ENCODE assay signal across 15 mouse cellular contexts in genomic region chr7:106440900-106441506, GRCm38 (mm10).
DNase-seq lines count a peak whose midpoint lies in the region; ATAC-seq and TF ChIP-seq lines count a peak whose summit lies in the region.
"Had no signal": no experiment of that assay in that cellular context is flagged by ENCODE, and none has a peak within 500 bp of the region (broad histone marks: within the 10 kb centered on the region; RNA-seq: fewer than 3 reads in every experiment).

No protein-coding gene starts in this region.

- dilution Hi-C loops in CH12.LX (cut with MboI; ENCODE audit: extremely low pct_ligation_motif_present, extremely low pct_unique_long_range_greater_than_20kb, low sequenced_read_pairs) = no loop called here

- H3K36me3 ChIP-seq in kidney, embryonic 14.5 days (ENCODE audit: control insufficient read depth, insufficient read depth, low read length) = no peaks in the 10 kb centered on the region
- no peaks in the 10 kb centered on the region for H3K36me3 ChIP-seq in CH12.LX (replicated peaks in 1 of 2; ENCODE audit: control insufficient read depth in 1 of 2, insufficient read depth in 1 of 2, low read length in 1 of 2)
- H3K36me3 ChIP-seq in kidney, postnatal 0 days (ENCODE audit: insufficient read depth, low read length) = no peaks in the 10 kb centered on the region
- no peaks in the 10 kb centered on the region for H3K36me3 ChIP-seq in midbrain, embryonic 10.5 days
- no peaks in the 10 kb centered on the region for H3K36me3 ChIP-seq in hindbrain, postnatal 0 days (ENCODE audit: insufficient read depth, low read length)
- H3K36me3 ChIP-seq: embryonic facial prominence, embryonic 13.5 days had no signal

- no peak for TF ChIP-seq RAD21 in CH12.LX (IDR thresholded peaks at IDR 0.05; ENCODE audit: low read depth, low read length)

- H3K4me2 ChIP-seq in kidney, embryonic 14.5 days (replicated peaks; ENCODE audit: low read depth, low read length) = no peak overlapping the region
- peak overlapping the region; percentile 61 for H3K4me2 ChIP-seq in CH12.LX (ENCODE audit: insufficient read depth, low read depth, poor library complexity, severe bottlenecking)
- no peak overlapping the region for H3K4me2 ChIP-seq in kidney, postnatal 0 days (ENCODE audit: low read length)
- no peak overlapping the region for H3K4me2 ChIP-seq in hindbrain, postnatal 0 days (ENCODE audit: low read depth, low read length)
- H3K4me2 ChIP-seq: embryonic facial prominence, embryonic 13.5 days; forebrain, embryonic 13.5 days had no signal

- no peaks in the 10 kb centered on the region for H3K9me3 ChIP-seq in kidney, embryonic 14.5 days (ENCODE audit: control insufficient read depth, low read length)
- H3K9me3 ChIP-seq in CH12.LX (replicated peaks; ENCODE audit: low read length) = no peaks in the 10 kb centered on the region
- no peaks in the 10 kb centered on the region for H3K9me3 ChIP-seq in kidney, postnatal 0 days (replicated peaks; ENCODE audit: low read length)
- no peaks in the 10 kb centered on the region; the same call in 1 of the 2 replicates for H3K9me3 ChIP-seq in midbrain, embryonic 10.5 days (replicated peaks)
- no peaks in the 10 kb centered on the region for H3K9me3 ChIP-seq in hindbrain, postnatal 0 days (ENCODE audit: low read length)
- H3K9me3 ChIP-seq: embryonic facial prominence, embryonic 13.5 days had no signal

- no peak for TF ChIP-seq EP300 in CH12.LX (IDR thresholded peaks at IDR 0.05; ENCODE audit: low read length)

- H3K9ac ChIP-seq in kidney, embryonic 14.5 days (ENCODE audit: low read depth, low read length) = no peak overlapping the region
- no peak overlapping the region for H3K9ac ChIP-seq in CH12.LX (ENCODE audit: insufficient read depth, low read depth)
- H3K9ac ChIP-seq in kidney, postnatal 0 days (ENCODE audit: low read depth, low read length) = no peak overlapping the region
- no peak overlapping the region for H3K9ac ChIP-seq in hindbrain, postnatal 0 days (replicated peaks; ENCODE audit: low read length)
- H3K9ac ChIP-seq: embryonic facial prominence, embryonic 13.5 days; forebrain, embryonic 13.5 days had no signal

- no peak for ATAC-seq in kidney, embryonic 14.5 days (ENCODE audit: low FRiP score, low TSS enrichment)
- no peak for ATAC-seq in kidney, postnatal 0 days (replicated peaks; ENCODE audit: low FRiP score, low read depth)
- no peak for ATAC-seq in hindbrain, postnatal 0 days
- ATAC-seq: forebrain, embryonic 13.5 days had no signal

- H3K27ac ChIP-seq in kidney, embryonic 14.5 days (ENCODE audit: low read depth, low read length) = no peak overlapping the region
- no peak overlapping the region for H3K27ac ChIP-seq in CH12.LX (ENCODE audit: insufficient read depth, low read depth)
- H3K27ac ChIP-seq in kidney, postnatal 0 days = no peak overlapping the region
- no peak overlapping the region for H3K27ac ChIP-seq in midbrain, embryonic 10.5 days (replicated peaks)
- no peak overlapping the region for H3K27ac ChIP-seq in hindbrain, postnatal 0 days
- H3K27ac ChIP-seq: embryonic facial prominence, embryonic 13.5 days; forebrain, embryonic 13.5 days had no signal

- H3K4me1 ChIP-seq in kidney, embryonic 14.5 days (ENCODE audit: control insufficient read depth, insufficient read depth, low read length) = no peaks in the 10 kb centered on the region
- H3K4me1 ChIP-seq in CH12.LX (ENCODE audit: control insufficient read depth in 1 of 2, insufficient read depth in 2 of 2) = peaks cover 3 to 22% of the 10 kb centered on the region in 2 experiments; a peak in 3 of 4 replicates
- no peaks in the 10 kb centered on the region for H3K4me1 ChIP-seq in kidney, postnatal 0 days (replicated peaks; ENCODE audit: insufficient read depth, low read length)
- H3K4me1 ChIP-seq in midbrain, embryonic 10.5 days = no peaks in the 10 kb centered on the region
- H3K4me1 ChIP-seq in hindbrain, postnatal 0 days (ENCODE audit: insufficient read depth, low read length) = no peaks in the 10 kb centered on the region
- H3K4me1 ChIP-seq: embryonic facial prominence, embryonic 13.5 days; forebrain, embryonic 13.5 days had no signal

- no peaks in the 10 kb centered on the region for H3K79me2 ChIP-seq in CH12.LX (replicated peaks; ENCODE audit: control insufficient read depth, extremely low read depth, insufficient read depth, poor library complexity, severe bottlenecking)

- H3K27me3 ChIP-seq in kidney, embryonic 14.5 days (ENCODE audit: control insufficient read depth, insufficient read depth, low read length) = no peaks in the 10 kb centered on the region
- no peaks in the 10 kb centered on the region for H3K27me3 ChIP-seq in CH12.LX (replicated peaks)
- no peaks in the 10 kb centered on the region for H3K27me3 ChIP-seq in kidney, postnatal 0 days (ENCODE audit: insufficient read depth, low read length)
- H3K27me3 ChIP-seq in midbrain, embryonic 10.5 days (ENCODE audit: low read depth, poor library complexity, severe bottlenecking) = no peaks in the 10 kb centered on the region
- H3K27me3 ChIP-seq in hindbrain, postnatal 0 days (ENCODE audit: insufficient read depth, low read length) = no peaks in the 10 kb centered on the region
- H3K27me3 ChIP-seq: embryonic facial prominence, embryonic 13.5 days; forebrain, embryonic 13.5 days had no signal

- TF ChIP-seq POLR2A in CH12.LX (IDR thresholded peaks at IDR 0.05; ENCODE audit: low read depth, low read length) = no peak

- no peak for TF ChIP-seq CTCF in CH12.LX (conservative IDR thresholded peaks at IDR 0.05 in 1 of 2, IDR thresholded peaks at IDR 0.05 in 1 of 2; ENCODE audit: low read depth in 2 of 2, low read length in 2 of 2)
- no peak for TF ChIP-seq CTCF in kidney, postnatal 0 days (IDR thresholded peaks at IDR 0.05; ENCODE audit: low read depth)
- no peak for TF ChIP-seq CTCF in hindbrain, postnatal 0 days (IDR thresholded peaks at IDR 0.05; ENCODE audit: low read depth)

- DNase-seq in kidney, adult 11 months = peak; percentile 13
- DNase-seq in 416B (ENCODE audit: low read depth) = peak; percentile 77
- peak; percentile 7 for DNase-seq in CH12.LX (ENCODE audit: extremely low read depth)
- peak; percentile 8 for DNase-seq in kidney, postnatal 0 days (ENCODE audit: low spot score)
- DNase-seq in midbrain, embryonic 10.5 days (ENCODE audit: low spot score) = no peak
- no peak for DNase-seq in hindbrain, postnatal 0 days (ENCODE audit: low spot score)
- no peak for DNase-seq in urinary bladder, postnatal 14 days (ENCODE audit: low spot score)
- DNase-seq: cerebellum, adult 9-11 months; gastrocnemius, postnatal 14 days; heart, postnatal 4 days; lung, postnatal 10 days had no signal

- H3K4me3 ChIP-seq in kidney, embryonic 14.5 days (ENCODE audit: low read length) = no peak overlapping the region
- H3K4me3 ChIP-seq in CH12.LX (replicated peaks in 1 of 3; ENCODE audit: low read depth in 2 of 3, low read length in 2 of 3, poor library complexity in 1 of 3) = no peak overlapping the region
- no peak overlapping the region for H3K4me3 ChIP-seq in kidney, postnatal 0 days (replicated peaks; ENCODE audit: low read depth, low read length)
- H3K4me3 ChIP-seq in midbrain, embryonic 10.5 days = no peak overlapping the region
- no peak overlapping the region for H3K4me3 ChIP-seq in hindbrain, postnatal 0 days (ENCODE audit: low read length)
- H3K4me3 ChIP-seq: embryonic facial prominence, embryonic 13.5 days; forebrain, embryonic 13.5 days; myocyte had no signal

- WGBS in kidney, embryonic 14.5 days = 50% methylated on average over 1 of the region's 1 CpGs
- 24% methylated on average over 1 of the region's 1 CpGs for WGBS in kidney, postnatal 0 days
- WGBS in midbrain, embryonic 10.5 days = 56% methylated on average over 1 of the region's 1 CpGs
- 54% methylated on average over 1 of the region's 1 CpGs for WGBS in hindbrain, postnatal 0 days

- in situ Hi-C loops in CH12.LX (cut with MboI; ENCODE audit: low pct_ligation_motif_present, low pct_unique_long_range_greater_than_20kb, low sequenced_read_pairs) = no loop called here

TF ChIP-seq in CH12.LX, 34 proteins besides CTCF, POLR2A, EP300 and RAD21:
- no peak for TF ChIP-seq MAX (IDR thresholded peaks at IDR 0.05; ENCODE audit: low read length)
- TF ChIP-seq MAZ (IDR thresholded peaks at IDR 0.05; ENCODE audit: low read depth, low read length) = no peak
- no peak for TF ChIP-seq ETS1 (conservative IDR thresholded peaks at IDR 0.05; ENCODE audit: low read depth, low read length)
- no peak for TF ChIP-seq ZC3H11A (IDR thresholded peaks at IDR 0.05; ENCODE audit: low read depth, low read length)
- TF ChIP-seq GABPA (IDR thresholded peaks at IDR 0.05; ENCODE audit: insufficient replicate concordance, low read depth, low read length) = no peak
- no peak for TF ChIP-seq PAX5 (IDR thresholded peaks at IDR 0.05; ENCODE audit: low read length)
- TF ChIP-seq BHLHE40 (IDR thresholded peaks at IDR 0.05; ENCODE audit: low read depth, low read length) = no peak
- TF ChIP-seq CHD2 (IDR thresholded peaks at IDR 0.05; ENCODE audit: low read length) = no peak
- no peak for TF ChIP-seq NELFE (IDR thresholded peaks at IDR 0.05; ENCODE audit: low read depth, low read length)
- no peak for TF ChIP-seq MEF2A (IDR thresholded peaks at IDR 0.05; ENCODE audit: borderline replicate concordance, low read depth, low read length)
- TF ChIP-seq POLR2AphosphoS2 (IDR thresholded peaks at IDR 0.05; ENCODE audit: low read depth, low read length) = no peak
- no peak for TF ChIP-seq NRF1 (IDR thresholded peaks at IDR 0.05; ENCODE audit: low read depth, low read length)
- TF ChIP-seq TCF12 (IDR thresholded peaks at IDR 0.05; ENCODE audit: low read depth, low read length) = no peak
- no peak for TF ChIP-seq RCOR1 (conservative IDR thresholded peaks at IDR 0.05; ENCODE audit: low read depth, low read length)
- no peak for TF ChIP-seq IRF4 (IDR thresholded peaks at IDR 0.05; ENCODE audit: low read depth, low read length)
- TF ChIP-seq ELF1 (IDR thresholded peaks at IDR 0.05; ENCODE audit: low read depth, low read length) = no peak
- no peak for TF ChIP-seq ZNF384 (IDR thresholded peaks at IDR 0.05; ENCODE audit: low read depth, low read length)
- no peak for TF ChIP-seq USF2 (conservative IDR thresholded peaks at IDR 0.05; ENCODE audit: low read depth, low read length)

Comparison
In these comparisons a context has a peak if more than half of its experiments do, and no peak if none do; other contexts are left out.
1. DNase-seq: peak in kidney, adult 11 months (single experiment), 416B (single experiment), CH12.LX (single experiment) and kidney, postnatal 0 days (single experiment); none in midbrain, embryonic 10.5 days (single experiment), hindbrain, postnatal 0 days (single experiment) and urinary bladder, postnatal 14 days (single experiment).